Mouse (Mus musculus): ENCODE results near the gene Cyp2s1.
A peak's percentile ranks its signal among the peaks of the same experiment; 100 is the strongest.

Cyp2s1 gene

GRCm38 (mm10) chr7:25816241-25816919 lies at the start of gene Cyp2s1:
Gene Cyp2s1, minus strand, starts transcription at chr7:25816913.
- DNase-seq: peak; percentile 78 to 85

DNA sequence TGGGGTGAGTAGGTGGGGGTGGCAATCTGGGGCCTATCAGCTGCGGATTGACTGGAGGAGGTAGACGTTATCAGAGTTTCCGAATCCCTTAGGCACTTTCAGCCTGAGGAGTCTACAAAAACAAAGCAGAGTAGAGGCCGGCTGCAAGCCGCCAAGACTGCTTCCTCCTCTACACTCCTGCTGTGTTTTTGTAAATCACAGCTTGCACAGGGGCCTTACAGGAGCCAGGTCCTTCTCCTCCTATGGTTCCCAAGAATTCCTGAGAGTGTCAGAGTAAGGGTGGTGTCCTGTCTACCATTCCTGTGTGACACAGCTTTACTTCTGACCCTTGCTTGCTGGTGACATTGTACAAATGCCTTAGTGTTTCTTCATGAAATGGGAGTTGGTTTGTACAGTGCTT lies 48.1 kb upstream of the Cyp2s1 start:
- no peak for DNase-seq

GRCm38 (mm10) chr7:25863756-25864155 lies 47.0 kb upstream of the Cyp2s1 start:
- no peak for DNase-seq

GRCm38 (mm10) chr7:25862365-25862764 lies 45.7 kb upstream of the Cyp2s1 start:
- DNase-seq: no peak

DNA sequence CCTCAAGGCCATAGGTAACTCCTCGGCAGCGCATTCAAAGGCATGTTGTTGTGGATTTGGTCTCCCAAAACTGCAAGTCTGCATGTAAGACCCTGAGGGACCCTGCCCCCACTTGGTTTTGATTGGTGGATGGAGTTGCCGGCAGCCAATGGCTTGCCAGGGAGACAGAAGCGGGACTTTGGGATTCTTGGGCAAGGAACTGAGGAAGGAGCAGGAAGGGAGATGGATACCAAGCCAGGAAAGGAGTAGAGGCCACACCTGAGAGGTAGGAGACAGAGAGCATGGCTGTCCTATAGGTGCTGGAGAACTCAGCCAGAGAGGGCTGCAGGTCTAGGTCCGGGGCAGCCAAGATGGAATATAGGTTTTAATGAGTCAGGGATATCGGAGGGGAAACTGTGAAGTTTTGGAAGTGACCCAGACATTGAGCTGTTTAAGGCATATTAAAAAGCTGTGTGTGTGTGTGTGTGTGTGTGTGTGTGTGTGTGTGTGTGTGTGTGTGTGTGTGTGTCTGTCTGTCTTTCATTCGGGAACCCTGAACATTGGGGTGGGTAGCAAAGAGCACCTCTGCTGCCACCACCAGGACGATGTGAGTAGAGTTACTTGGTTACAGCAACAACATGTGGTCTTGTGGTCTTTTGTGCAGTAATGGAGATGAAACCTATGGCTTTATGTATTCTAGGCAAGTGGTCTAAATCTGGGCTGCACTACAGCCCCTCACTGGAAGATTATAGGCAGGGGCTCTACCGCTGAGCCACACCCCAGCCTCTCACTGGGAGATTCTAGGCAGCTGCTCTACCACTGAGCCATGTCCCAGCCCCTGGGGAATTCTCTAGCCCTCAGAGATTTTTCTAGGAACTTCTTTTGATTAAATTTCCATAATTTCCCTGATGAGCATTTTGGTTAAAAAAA lies 43.5 kb upstream of the Cyp2s1 start:
- DNase-seq: no peak

GRCm38 (mm10) chr7:25855082-25855481 lies 38.4 kb upstream of the Cyp2s1 start:
- peak; percentile 77 to 80 for DNase-seq

GRCm38 (mm10) chr7:25848444-25848812 lies 31.7 kb upstream of the Cyp2s1 start:
- no peak for DNase-seq

DNA sequence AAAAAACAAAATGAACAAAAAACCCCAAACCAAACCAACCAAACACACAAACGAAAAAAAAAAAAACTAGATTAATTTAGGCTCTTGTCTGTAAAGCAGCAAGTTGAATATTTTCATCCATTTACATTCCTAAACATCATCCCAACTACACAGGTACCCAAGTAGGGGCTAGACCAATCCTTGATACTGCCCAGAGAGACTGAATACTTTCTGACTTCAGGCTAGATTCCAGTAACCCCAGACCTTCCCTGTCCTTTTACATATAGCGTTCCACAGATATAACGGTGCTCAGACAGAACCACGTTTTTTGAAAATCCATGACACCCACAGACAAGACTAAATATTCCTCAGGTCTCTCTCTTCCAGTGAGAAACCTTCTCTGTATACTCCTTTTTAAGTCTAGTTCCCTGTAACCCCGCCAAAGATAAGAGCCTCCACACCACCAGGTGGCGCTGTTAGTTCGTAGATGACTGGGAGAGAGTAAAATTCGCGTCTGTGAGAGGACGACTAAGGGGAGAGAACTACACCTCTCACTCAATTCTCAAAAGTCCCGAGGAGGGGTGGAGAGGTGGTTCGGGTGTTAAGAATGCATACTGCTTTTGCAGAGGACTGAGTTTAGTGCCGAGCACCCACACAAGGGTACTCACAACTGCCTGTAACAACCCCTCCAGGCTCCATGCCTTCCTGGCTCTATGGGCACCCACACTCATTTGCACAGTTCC lies 31.2 kb upstream of the Cyp2s1 start:
- DNase-seq: peak; percentile 87 to 90

GRCm38 (mm10) chr7:25844885-25845284 lies 28.2 kb upstream of the Cyp2s1 start:
- peak; percentile 74 to 77 for DNase-seq

GRCm38 (mm10) chr7:25844423-25844822 lies 27.7 kb upstream of the Cyp2s1 start:
- DNase-seq: peak in 1 of 2 experiments; percentile 53

GRCm38 (mm10) chr7:25843492-25843891 lies 26.8 kb upstream of the Cyp2s1 start:
- no peak for DNase-seq

- no peak for DNase-seq
Measured at GRCm38 (mm10) chr7:25840908-25841307, 24.2 kb upstream of the Cyp2s1 start.

- no peak for DNase-seq
Measured at GRCm38 (mm10) chr7:25835188-25835891, 18.6 kb upstream of the Cyp2s1 start.

DNA sequence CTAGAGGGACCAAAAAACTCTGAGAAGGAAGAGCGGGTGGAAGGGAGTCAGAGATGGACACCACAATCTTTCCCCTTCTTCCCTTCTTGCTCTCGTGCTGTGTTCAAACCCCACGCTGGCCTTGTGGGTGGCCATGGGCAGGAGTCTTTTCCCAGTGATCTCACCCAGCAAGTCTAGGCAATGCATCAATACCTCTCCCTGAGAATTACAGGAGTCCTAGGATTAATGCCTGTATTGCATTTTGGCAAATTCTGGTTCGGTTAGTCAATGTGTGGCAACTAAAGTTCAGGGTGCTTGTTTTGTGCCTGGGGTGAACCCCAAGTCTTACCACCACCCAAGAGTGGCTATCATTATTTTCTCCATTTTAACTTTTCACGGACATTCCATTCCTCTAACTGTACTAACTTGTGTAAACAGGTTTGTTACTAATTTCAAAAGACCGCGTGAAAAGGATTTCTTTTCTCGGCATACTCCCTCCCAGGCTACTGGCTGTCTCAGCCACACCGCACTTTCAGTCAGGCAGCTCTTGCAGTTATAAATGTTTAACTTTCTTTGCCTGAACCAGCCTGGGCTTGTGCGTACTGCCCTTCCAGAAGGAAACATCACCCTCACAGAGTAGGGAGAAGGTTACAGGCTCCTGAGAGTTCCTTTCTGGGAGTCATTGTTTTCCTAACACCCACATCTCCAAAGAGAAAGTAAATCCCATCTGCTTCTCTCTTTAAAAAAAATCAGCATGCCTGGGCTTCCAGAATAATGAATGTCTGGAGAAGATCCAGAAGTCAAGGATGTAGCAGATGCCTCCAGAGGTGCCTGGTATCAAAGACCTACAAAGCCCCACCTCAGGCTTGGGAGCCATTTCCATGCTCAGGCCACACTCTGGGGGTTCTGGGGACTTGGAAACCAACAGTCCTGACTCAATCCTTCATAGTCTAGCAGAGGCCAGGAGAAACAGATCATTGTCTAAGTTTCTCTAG lies 15.1 kb upstream of the Cyp2s1 start:
- DNase-seq: no peak

DNA sequence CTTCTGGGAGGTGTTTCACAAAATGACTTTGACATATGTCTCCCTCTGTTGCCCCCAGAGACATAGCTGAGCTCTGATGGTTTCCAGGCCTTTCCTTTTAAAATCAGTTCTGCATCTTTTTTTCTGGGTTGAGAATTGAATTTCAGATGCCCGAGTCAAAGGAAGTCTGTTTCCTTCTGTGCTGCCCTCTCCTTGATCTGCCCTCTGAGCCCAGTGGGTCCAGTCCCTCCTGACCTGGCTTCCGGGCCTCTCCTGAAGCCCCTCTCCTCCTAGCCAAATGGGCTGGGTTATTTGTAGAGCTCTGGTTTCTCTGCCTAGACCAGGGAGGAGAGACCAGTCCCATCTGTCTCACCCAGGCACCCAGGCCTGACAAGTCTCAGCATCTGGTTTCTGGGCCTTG lies 13.5 kb upstream of the Cyp2s1 start:
- DNase-seq: no peak

- DNase-seq: peak; percentile 74 to 79
Measured at GRCm38 (mm10) chr7:25827199-25827598, 10.5 kb upstream of the Cyp2s1 start.

DNA sequence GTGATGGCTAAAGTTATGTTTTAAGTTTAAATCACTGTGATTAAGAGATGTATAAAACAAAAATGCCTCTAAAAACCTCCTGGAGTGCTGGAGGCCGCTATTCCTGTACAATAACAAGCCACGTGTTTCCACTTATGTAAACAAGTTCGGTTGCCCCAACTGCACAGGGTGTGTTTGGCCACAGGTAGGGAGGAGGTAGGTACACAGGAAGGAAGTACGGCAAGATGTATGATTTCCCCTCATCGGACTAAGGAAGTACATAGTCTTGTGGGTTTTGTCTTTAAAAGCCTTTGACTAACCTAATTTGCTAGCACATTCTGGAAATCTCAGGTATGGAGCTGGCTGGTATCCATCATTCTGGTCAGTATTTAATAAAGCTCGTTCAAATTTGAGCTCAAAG lies 9.3 kb upstream of the Cyp2s1 start:
- DNase-seq: no peak

DNA sequence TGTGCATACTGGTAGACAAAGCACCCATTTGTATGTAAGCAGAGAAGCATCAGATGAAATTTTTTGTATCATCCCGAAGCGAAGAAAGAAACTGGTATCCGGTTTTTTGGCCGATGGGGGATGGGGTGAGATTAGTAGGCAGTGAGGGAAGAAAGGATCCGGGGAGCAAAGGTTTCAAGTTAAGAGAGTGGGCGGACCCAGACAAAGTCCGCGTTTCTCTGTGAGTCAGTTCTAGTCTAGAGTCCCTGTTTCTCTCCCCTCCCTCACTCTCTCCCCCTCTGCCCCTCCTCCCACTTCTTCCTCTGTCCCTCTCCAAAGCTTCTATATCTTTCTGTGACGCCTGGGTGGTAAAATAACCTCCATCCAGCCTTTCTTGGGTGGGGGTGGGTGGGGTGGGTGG lies 8.3 kb upstream of the Cyp2s1 start:
- no peak for DNase-seq

DNA sequence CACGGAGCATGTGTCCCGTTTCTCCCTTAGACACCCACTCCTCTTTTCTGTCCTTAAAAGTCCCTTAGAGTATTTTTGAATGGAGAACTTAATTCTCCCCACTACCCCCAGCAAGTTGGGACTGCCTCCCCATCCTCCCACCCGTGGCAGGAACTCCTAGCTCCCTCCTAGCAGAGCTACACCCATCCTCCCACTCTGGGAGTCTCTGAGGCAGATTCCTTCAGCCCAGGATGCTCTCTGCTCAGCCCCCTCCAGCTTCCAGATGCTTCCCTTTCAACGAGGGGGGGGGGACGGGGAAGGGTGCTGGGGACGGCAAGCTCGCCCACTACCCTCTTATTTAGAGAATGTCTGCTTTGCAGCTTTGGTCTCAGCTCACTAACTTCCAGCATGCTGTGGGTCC lies 1.1 kb downstream of the Cyp2s1 start:
- DNase-seq: no peak

DNA sequence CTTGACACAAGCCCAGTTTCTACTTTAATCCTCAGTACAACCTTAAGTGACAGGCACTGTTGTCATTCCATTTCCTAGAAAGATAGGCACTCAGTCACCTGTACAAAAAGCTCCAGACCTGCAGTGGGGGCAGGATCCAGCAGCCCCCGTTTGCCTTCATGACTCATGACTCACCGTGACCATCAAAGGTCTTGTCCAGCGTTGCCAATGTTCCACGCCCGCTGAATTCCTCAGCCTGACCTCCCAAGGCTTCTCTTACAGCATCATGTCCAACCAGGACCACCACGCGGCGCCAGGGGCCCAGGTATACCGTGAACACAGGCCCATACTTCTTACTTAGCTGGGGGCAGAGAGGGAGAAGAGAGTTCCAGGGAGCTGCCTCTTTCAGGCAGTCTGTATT lies 2.0 kb downstream of the Cyp2s1 start:
- no peak for DNase-seq

GRCm38 (mm10) chr7:25812195-25812594 lies 4.5 kb downstream of the Cyp2s1 start:
- DNase-seq: no peak

- DNase-seq: no peak
Measured at GRCm38 (mm10) chr7:25811716-25812115, 5.0 kb downstream of the Cyp2s1 start.

All from lung, adult 18-20 months (tissue).